Mouse (Mus musculus) heart, adult 2 months (tissue): Measurements from ENCODE around the gene Bzw2. TPM values are rescaled to one million over a fixed set of nuclear protein-coding genes. Genes with fewer than 3 reads are reported as not detected.

Source experiments
- DNase-seq, 2 experiments: peaks; one replicate each; pipeline ENCODE4 v3.0.0; 2021
- H3K27ac ChIP-seq: fragments of 200-600 bp; 2 replicates; pipeline ENCODE4 v1.8.1; 2022
- H3K27me3 ChIP-seq: fragments of 200-500 bp; 2 replicates; pipeline ENCODE4 v1.6.1; 2012; ENCODE audit warnings: mild to moderate bottlenecking, low read length, inconsistent platforms, mixed read lengths; ENCODE audit not compliant: control insufficient read depth, insufficient read depth
- H3K36me3 ChIP-seq: fragments of 200-500 bp; 2 replicates; pipeline ENCODE4 v1.6.1; 2012; ENCODE audit warnings: low read length, inconsistent platforms; ENCODE audit not compliant: control insufficient read depth, insufficient read depth
- H3K4me1 ChIP-seq: fragments of 200-500 bp; 2 replicates; pipeline ENCODE4 v1.6.1; 2011; ENCODE audit warnings: low read length; ENCODE audit not compliant: control insufficient read depth, insufficient read depth
- H3K4me3 ChIP-seq: fragments of 200-600 bp; 2 replicates; pipeline ENCODE4 v1.8.1; 2022
- H3K79me2 ChIP-seq: fragments of 200-500 bp; replicated peaks from 2 replicates; pipeline ENCODE4 v1.6.1; 2012; ENCODE audit warnings: mild to moderate bottlenecking, inconsistent platforms, low read length, moderate library complexity, mixed read lengths; ENCODE audit not compliant: control insufficient read depth, insufficient read depth
- H3K9ac ChIP-seq: fragments of 200-500 bp; 2 replicates; pipeline ENCODE4 v1.6.1; 2012; ENCODE audit warnings: low read depth, mild to moderate bottlenecking, control low read depth, inconsistent platforms, low read length, mixed read lengths
- CTCF ChIP-seq: fragments of 200-600 bp; IDR thresholded peaks from 2 replicates; pipeline ENCODE4 v1.8.1; 2022; ENCODE audit warnings: antibody characterized with exemption, mild to moderate bottlenecking, moderate library complexity
- EP300 ChIP-seq: fragments of 200-500 bp; IDR thresholded peaks from 2 replicates; pipeline ENCODE4 v1.6.1; 2011; ENCODE audit warnings: low read depth, low read length, control low read depth; ENCODE audit not compliant: insufficient read depth
- POLR2A ChIP-seq: fragments of 200-500 bp; IDR thresholded peaks from 2 replicates; pipeline ENCODE4 v1.6.1; 2011; ENCODE audit warnings: mild to moderate bottlenecking, low read depth, low read length, control low read depth; ENCODE audit not compliant: insufficient read depth
- WGBS: fragments of 180-500 bp; shearing (Covaris S2); methylation state at CpG from one replicate; pipeline ENCODE4 v1.1.7; 2018; 5-methylcytosine and 5-hydroxymethylcytosine counted together
- intact Hi-C: fragments of 180-260 bp; cut with DNase I; formaldehyde crosslinking; loops from one replicate; pipeline ENCODE4 v1.15.1; 2025
- polyA plus RNA-seq: library from polyadenylated mRNA; depleted of rRNA; stranded (reverse); fragments of >200 nt; gene quantifications from 2 replicates; pipeline ENCODE4 v1.2.3, GENCODE M21; 2012
- total RNA-seq, 2 experiments: library from RNA; stranded (reverse); gene quantifications; 2 replicates each; pipeline ENCODE4 v1.2.3; 2021

The Bzw2 gene
- total and polyA plus RNA-seq, 3 experiments: 67.3 to 199 (median 175) TPM

DNA sequence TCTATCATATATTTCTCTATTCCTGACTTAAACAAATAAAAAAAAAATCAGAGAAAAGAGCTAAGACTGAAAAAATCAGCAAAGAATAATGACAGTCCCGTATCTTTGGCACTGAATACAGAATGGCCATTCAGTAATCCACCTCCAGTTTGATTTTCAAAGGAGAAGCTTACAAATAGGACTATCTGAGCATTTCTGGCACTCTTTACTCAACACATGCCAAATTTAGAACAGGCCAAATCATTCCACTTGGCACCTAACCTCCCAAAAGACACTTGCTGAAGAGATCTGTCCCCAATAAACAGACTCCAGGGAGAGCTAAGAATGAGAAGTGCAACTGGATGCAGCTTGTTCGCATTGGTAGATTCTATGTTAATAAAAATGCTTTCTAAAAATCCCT, 7.6 kb downstream of the Bzw2 start:
- H3K27me3 ChIP-seq: no peaks in the 10 kb centered on the region
- peaks cover 8% of the 10 kb centered on the region for H3K4me1 ChIP-seq
- peak overlapping the region; percentile 77 for H3K27ac ChIP-seq
- DNase-seq: peak in 1 of 2 experiments; percentile 21
- H3K79me2 ChIP-seq: peaks cover 4% of the 10 kb centered on the region; the same call in 1 of the 2 replicates
- peaks cover 9% of the 10 kb centered on the region for H3K36me3 ChIP-seq
- no peak for TF ChIP-seq EP300
- WGBS: 40% methylated on average over 2 of the region's 2 CpGs
- H3K9ac ChIP-seq: no peak overlapping the region
- H3K4me3 ChIP-seq: no peak overlapping the region
- intact Hi-C loops: no loop called here

DNA sequence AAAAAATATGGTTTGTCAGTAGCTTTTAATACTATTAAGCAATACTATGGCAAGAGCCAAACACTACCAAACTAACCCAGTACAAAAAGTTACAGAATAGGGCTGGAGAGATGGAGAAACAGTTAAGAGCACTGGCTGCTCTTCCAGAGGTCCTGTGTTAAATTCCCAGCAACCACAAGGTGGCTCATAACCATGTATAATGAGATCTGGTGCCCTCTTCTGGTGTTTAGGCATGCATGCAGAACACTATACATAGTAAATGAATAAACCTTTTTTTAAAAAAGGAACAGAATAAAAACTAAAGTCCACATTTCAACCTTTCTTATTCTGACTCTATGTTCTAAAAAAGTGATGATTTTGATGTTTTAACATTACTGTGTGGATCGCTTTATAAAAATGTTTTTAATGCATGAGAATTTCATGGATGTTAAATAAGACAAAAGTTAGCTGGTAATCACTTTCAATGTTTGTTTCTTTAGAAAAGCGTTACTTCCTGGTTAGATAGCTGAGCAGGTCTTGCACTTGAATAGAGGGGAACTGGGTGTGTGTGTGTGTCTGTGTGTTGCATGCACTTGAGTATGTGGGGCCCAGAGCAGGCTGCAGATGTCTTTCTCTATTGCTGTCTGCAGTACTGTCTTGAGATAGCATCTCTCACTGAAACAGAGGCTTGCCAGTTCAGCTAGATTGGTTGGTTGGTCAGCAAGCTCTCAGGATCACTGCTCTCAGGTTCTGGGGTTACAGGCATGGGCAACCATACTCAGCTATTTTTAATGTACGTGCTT, 11.5 kb downstream of the Bzw2 start:
- WGBS: 90% methylated on average over 3 of the region's 3 CpGs
- TF ChIP-seq CTCF (peak; percentile 35), EP300 (no peak), POLR2A (no peak)
- H3K36me3 ChIP-seq: peaks cover 9% of the 10 kb centered on the region
- intact Hi-C loops: no loop called here
- peaks cover 2% of the 10 kb centered on the region; the same call in 1 of the 2 replicates for H3K4me1 ChIP-seq
- H3K4me3 ChIP-seq: no peak overlapping the region
- H3K27ac ChIP-seq: no peak overlapping the region
- H3K79me2 ChIP-seq: peaks cover 3% of the 10 kb centered on the region
- no peaks in the 10 kb centered on the region for H3K27me3 ChIP-seq
- DNase-seq: no peak
- no peak overlapping the region for H3K9ac ChIP-seq

DNA sequence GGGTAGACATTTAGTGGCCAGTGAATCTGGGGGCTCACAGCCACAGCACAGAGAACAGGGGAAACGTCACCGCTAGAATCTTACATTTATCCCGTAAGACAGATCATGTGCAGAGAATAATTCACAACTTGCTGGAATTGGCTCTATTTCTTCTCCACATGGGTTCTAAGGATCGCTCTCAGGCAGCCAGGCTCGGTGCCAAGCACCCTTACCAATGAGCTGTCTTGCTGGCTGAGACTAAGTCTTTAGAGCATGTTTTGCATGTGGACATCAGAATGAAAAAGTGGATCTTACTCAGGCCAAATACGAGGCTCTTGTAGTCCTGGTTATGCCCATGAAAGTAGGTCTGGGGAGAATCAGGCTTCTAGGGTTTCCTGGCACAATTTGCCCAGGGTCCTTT, 17.5 kb downstream of the Bzw2 start:
- no peak overlapping the region for H3K27ac ChIP-seq
- H3K4me3 ChIP-seq: no peak overlapping the region
- no peaks in the 10 kb centered on the region for H3K27me3 ChIP-seq
- TF ChIP-seq CTCF: no peak
- TF ChIP-seq POLR2A: no peak
- H3K9ac ChIP-seq: no peak overlapping the region
- WGBS: 65% methylated on average over 6 of the region's 6 CpGs
- intact Hi-C loops: no loop called here
- H3K79me2 ChIP-seq: peaks cover 6% of the 10 kb centered on the region
- peaks cover 15% of the 10 kb centered on the region for H3K36me3 ChIP-seq
- peaks cover 8% of the 10 kb centered on the region; the same call in 1 of the 2 replicates for H3K4me1 ChIP-seq
- peak in 1 of 2 experiments; percentile 14 for DNase-seq

DNA sequence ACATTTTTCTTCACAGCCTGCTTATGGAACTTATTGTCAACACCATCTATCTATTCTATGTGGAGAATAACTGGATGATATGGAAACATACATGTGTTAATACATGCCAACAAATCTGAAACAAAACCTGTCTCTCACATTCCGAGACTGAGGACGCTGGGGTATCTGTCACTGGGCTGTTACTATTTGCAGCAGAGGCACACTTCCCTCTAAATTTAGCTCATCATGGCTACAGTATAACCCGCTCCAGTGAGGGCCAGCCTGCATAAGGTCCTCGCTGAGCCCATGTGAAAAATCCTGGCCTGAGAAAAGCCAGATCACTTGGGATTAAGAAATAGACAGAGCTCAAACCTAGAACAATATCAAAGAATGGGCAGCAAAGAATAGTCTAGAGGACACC, 20.7 kb downstream of the Bzw2 start:
- TF ChIP-seq EP300 (no peak), CTCF (no peak), POLR2A (no peak)
- peak overlapping the region; percentile 83 for H3K27ac ChIP-seq
- H3K27me3 ChIP-seq: no peaks in the 10 kb centered on the region
- intact Hi-C loops: loop anchor here (2.0 kb wide), 1 partner anchor 20 kb away; the partner anchor contains the start of gene Ankmy2
- peaks cover 8% of the 10 kb centered on the region; the same call in 1 of the 2 replicates for H3K4me1 ChIP-seq
- H3K36me3 ChIP-seq: peaks cover 31% of the 10 kb centered on the region
- DNase-seq: peak in 1 of 2 experiments; percentile 30
- no peak overlapping the region for H3K4me3 ChIP-seq
- no peak overlapping the region for H3K9ac ChIP-seq
- peaks cover 7% of the 10 kb centered on the region; the same call in 1 of the 2 replicates for H3K79me2 ChIP-seq
- WGBS: 46% methylated on average over 4 of the region's 4 CpGs

DNA sequence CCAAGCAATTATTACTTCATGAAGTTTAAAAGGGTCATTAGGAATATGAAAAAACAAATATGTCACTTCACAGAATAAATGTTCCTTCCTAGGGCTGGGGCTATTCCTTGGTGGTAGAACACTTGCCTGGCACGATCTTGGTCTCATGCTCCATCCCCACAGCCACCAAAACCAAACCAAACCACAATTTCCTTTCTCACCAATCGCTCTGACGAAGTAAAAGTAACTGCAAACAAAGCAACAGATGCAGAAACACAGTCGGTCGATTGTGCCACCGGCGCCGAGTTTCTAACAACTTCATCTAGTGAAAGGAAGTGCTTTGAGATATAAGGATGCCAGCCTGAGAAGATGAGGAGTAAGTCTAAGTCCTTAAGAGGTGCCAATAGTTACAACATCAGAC, 21.6 kb downstream of the Bzw2 start:
- Histone ChIP-seq H3K79me2 (peaks cover 7% of the 10 kb centered on the region; the same call in 1 of the 2 replicates), H3K9ac (no peak overlapping the region), H3K36me3 (peaks cover 31% of the 10 kb centered on the region), H3K4me1 (peaks cover 8% of the 10 kb centered on the region; the same call in 1 of the 2 replicates), H3K27ac (no peak overlapping the region), H3K27me3 (no peaks in the 10 kb centered on the region), H3K4me3 (no peak overlapping the region)
- no peak for TF ChIP-seq EP300
- no peak for TF ChIP-seq POLR2A
- TF ChIP-seq CTCF: no peak
- DNase-seq: no peak
- WGBS: 79% methylated on average over 8 of the region's 8 CpGs
- intact Hi-C loops: loop anchor here (2.0 kb wide), 1 partner anchor 21 kb away; the partner anchor contains the start of gene Ankmy2

DNA sequence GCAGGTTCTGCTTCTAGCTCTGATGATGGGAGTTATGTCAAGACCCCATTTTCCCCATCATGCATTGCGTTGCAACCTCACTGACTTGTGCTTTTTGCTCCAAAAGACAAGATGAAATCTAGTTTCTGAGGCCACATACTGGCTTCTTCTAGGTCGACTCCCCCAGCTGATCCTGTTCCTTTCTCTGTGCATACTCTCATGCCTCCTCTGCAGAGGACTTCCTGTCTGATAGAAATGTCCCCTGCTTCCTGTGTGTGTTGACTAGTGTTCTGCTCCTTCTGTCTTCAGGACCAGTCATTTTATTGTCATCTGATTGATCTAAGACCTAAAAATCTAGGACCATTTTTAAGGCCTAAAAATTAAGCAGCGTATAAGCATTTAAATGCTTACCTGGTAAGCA, 22.5 kb downstream of the Bzw2 start:
- Histone ChIP-seq H3K79me2 (peaks cover 9% of the 10 kb centered on the region), H3K4me1 (peaks cover 8% of the 10 kb centered on the region; the same call in 1 of the 2 replicates)
- WGBS: 70% methylated on average over 3 of the region's 3 CpGs

More for the DNA sequence above, 22.5 kb downstream of the Bzw2 start:
- Histone ChIP-seq H3K9ac (no peak overlapping the region), H3K27ac (no peak overlapping the region; the same call in 1 of the 2 replicates), H3K36me3 (peaks cover 31% of the 10 kb centered on the region), H3K4me3 (no peak overlapping the region), H3K27me3 (no peaks in the 10 kb centered on the region)
- TF ChIP-seq EP300 (no peak), CTCF (no peak), POLR2A (no peak)
- DNase-seq: no peak
- intact Hi-C loops: no loop called here
